Mouse (Mus musculus) small intestine, adult 2 months (tissue): ENCODE data around the gene Tenm3.

Experiments used
- CTCF ChIP-seq: fragments of 200-500 bp; IDR thresholded peaks from 2 replicates; pipeline ENCODE4 v1.5.1; 2012; ENCODE audit warnings: low read depth, mild to moderate bottlenecking, control low read depth, inconsistent platforms, low read length, moderate library complexity, mixed read lengths; ENCODE audit not compliant: insufficient replicate concordance, insufficient read length; ENCODE audit errors: extremely low read depth
- POLR2A ChIP-seq: fragments of 200-500 bp; IDR thresholded peaks from 2 replicates; pipeline ENCODE4 v1.6.1; 2012; ENCODE audit warnings: low read depth, mild to moderate bottlenecking, control low read depth, inconsistent platforms, low read length, moderate library complexity

DNA sequence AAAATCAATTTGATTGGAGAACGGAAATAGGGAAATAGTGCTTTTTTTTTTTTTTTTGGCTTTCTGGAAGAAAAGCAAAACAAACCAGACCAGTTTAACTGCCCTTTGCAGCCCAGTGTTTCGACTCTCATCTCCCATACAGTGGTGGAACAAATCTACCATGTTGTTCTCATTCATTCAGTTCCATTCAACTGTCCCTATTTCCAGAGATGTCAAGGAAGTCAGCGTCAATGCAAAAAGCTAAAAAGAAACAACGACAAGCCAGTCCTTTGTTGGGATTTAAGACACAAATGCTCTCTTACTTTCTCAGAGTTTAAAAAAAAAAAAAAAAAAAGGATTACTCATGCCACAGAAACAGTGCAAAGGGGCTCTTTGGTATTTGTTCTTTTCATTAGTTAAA, 502.1 kb downstream of the Tenm3 start:
- TF ChIP-seq CTCF = no peak
- TF ChIP-seq POLR2A = no peak
